Mouse (Mus musculus): Measurements from ENCODE around the gene Cpsf3.

Gene Cpsf3

DNA sequence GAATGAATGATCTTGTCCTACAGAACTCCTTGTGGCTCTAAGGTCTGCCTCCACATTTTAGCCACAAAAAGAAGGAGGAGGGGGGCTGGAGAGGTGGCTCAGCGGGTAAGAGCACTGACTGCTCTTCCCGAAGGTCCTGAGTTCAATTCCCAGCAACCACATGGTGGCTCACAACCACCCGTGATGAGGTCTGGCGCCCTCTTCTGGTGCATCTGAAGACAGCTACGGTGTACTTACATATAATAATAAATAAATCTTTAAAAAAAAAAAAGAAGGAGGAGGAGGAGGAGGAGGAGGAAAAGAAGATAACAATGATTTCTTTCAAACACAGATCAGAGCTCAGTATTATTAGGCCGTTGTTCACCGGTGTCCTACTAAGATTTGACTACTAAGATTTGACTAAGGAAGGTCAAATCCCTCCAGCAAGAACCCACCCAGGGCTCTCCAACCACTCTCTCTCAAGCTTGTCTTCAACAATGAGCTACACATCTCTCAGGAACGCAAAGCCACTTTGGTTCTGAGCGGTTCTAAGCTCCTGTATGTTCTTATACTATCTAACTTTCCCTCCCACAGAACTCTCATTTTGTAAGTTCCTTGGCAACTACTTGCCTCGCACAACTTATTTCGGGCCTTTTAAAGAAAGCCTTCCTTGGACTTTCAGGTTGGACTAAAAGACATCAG is at the start of gene Cpsf3:
Gene Cpsf3 (plus strand): TSS at position 631 of the 681 bp plus-strand sequence.
- DNase-seq (ENCODE audit: low spot score) = no peak

DNA sequence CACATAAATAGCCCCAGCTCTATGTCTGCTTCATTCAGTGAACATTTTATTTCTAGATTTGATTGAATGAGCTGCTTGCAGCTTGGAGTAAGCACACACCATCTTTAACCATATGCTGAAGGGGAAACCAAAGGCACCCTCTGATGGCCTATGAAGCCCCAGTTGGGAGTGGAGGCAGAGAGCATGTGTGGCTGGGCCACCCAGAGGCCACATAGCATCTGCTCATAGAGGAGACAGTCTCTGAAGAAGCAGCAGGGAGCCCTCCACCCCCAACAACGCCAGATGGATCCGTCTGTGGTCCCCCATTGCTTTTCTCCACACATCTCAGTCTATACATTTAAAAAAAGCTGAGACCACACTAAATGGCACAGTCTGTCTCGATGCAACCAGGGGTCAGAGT is 43.2 kb upstream of the Cpsf3 start:
- no peak for DNase-seq (ENCODE audit: low spot score)

DNA sequence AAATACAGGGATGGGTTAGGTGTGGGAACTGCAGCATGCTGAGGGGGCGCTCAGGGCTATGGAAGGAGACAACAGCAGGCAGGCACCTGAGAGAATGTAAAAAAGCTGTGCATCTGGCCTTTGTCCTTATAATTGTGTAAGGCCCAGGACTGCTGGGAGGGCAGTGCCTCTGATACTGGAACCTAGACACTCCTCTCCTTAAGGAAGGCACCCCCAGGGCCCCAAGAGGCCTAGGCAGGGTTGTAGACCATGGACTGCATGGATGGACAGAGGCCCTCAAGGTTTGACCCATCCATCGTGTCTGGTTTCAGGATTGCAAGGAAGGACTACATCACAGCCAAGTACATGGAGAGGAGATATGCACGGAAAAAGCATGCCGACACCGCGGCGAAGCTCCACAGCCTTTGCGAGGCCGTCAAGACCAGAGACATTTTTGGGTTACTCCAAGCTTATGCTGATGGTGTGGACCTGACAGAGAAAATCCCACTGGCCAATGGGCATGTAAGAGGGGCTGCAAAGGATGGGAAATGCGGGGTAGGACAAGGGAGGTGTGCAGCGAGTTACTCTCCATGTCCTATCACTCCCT is 40.7 kb upstream of the Cpsf3 start:
- DNase-seq (ENCODE audit: low spot score) = no peak

DNA sequence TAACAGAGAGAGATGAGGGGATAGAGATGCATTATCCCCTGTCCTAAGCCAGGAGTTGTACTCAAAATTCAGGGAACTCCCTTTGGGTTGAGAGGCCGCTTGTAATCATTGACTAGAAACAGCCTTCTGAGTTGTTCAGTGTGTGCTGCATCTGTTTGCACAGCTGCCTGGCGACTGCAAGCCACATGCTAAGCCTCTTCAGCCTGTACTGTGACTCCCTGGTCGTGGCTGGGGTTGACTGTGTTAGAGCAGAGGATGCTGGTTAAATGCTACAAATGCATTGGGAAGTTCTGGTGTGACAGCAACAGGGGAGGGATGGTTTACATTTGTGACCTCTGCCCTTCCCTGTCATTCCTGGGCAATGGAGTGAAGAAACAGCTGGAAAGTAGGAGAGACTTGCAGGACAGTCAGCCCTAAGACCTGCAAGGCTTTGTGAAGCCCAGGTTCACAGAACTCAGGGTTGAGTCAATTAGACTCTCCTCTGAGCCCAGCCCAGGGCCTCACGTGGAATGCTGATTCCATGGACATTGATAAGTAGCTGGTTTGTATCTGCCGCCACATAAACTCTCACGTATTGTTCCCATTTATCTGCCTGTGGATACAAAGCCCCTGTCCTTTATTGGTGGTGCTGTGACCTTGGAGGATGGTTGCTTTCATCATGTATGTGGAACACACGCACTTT is 37.3 kb upstream of the Cpsf3 start:
- peak; percentile 75 for DNase-seq (ENCODE audit: low spot score)

DNA sequence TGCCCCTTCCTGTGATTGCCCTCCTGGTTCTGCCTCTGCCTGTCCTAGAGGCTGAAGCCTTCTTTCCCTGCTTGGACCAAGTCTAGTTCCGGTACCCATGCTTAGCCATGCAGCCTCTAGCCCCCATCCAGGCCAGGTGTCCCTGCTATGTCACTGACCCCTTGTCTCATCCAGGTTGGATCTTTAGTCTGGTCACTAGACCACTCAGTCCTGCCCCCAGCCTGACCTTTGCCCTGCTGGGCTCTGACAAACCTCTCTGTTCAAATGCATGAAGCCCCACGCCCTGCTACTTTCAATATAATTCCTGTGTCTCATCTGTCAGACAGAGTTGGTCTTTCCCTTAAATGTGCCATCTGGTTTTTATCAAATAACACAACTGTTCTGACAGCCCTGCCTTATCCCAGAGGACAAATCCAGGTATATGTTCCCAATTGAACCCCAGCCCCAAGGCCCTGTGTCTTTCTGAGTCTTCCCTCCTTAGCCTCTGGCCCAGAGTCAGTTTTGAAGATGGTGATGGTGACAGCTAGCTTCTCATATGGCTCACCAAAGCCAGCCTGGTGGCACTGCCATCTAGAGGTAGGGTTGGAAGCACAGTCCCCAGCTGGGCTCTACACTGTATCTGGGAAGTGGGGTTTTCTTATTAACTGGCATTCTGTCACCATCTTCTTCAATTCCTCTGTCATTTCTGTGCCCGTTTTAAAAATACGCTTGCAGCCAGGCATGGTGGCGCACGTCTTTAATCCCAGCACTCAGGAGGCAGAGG is 24.5 kb upstream of the Cpsf3 start:
- peak; percentile 51 for DNase-seq (ENCODE audit: low spot score)

DNA sequence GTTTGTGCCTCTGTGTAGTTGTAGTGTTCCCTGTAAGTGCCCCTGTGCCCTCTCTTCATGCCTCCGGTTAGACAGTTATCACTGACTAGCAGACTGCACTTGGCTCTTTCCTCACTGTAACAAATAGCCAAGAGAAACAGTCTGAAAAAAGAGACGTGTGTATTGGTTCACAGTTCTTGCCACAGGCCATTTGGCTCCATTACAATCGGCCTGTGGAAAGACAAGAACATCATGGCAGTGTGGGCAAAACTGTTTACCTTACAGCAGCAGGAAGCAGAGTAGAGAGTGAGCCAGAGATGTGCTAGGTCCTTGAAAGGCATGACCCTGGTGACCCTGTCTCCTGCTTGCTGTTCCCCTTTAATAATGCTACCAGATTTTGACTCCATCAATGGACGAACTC is 23.7 kb upstream of the Cpsf3 start:
- DNase-seq (ENCODE audit: low spot score) = no peak

DNA sequence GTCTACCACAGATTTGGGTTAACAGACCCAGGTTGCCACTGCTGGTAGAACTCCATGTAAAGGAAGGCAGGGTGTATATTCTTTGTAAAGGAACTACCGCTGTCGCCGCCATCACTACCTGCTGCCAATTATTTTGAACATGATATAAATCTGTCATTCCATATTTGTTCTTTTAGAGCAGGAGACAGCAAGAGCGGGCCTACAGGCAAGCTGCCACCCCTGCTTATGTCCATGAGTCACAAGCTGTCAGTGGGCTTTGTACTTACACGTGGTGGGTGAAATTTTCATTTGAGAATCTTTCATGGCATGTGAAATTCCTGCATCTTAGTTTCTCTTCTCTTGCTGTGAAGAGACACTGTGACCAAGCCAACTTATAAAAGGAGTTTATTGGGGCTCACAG is 21.9 kb upstream of the Cpsf3 start:
- no peak for DNase-seq (ENCODE audit: low spot score)

DNA sequence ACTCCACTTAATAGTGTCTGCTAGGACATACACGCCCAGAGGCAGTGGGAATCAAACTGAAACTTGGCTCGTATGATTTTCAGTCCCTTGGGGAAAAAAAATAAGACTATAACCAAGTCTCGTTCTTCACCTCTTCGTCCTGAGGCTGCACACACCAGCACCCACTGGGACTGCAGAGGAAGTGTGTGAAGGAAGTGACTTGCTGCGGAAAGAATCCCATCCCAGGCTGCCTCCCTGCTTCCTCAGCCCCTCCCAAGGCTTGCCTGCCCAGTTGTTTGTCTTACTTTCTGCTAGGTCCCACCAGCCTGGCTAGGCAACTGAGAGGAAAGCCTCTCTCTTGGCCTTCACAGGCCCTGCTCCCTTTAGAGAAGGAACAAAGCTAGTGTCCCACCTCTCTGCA is 20.9 kb upstream of the Cpsf3 start:
- DNase-seq (ENCODE audit: low spot score) = peak; percentile 25

DNA sequence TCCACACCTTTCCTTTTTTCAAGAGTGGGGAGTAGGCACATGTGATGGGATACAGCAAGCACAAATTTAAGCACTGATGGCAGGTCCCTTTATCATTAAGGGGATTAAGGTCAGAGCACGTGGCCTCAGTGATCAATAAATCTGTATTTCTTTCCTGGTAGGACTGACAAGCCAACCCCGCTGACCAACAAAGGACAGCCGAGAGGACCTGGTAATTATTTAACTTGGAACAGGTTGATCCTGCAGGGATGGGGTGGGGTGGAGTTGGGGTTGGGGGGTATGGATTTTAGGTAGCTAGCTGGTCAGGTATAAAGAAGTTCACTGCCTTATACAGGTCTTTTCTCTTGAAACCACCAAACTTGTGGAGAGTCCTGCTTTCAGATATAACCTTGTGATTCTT is 20.2 kb upstream of the Cpsf3 start:
- DNase-seq (ENCODE audit: low spot score) = no peak

DNA sequence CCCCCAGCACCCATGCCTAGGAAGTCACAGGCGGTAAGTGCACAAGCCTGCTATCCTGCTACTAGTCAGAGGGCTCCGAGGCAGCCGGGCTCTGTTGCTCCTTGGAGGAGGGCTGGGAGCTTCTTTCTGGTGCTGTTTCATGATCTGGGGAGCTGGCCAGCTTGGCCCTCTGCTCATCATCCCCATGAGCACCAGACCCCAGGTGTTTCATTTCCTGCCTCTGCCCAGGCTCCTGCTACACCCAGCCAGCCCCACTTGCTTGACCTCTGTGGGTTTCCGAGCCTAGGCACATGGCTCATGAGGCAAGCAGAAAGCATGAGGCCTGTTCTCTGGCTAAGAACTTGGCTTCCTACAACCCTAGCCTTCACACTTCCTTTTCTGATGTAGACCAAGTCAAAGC is 19.7 kb upstream of the Cpsf3 start:
- DNase-seq (ENCODE audit: low spot score) = no peak

DNA sequence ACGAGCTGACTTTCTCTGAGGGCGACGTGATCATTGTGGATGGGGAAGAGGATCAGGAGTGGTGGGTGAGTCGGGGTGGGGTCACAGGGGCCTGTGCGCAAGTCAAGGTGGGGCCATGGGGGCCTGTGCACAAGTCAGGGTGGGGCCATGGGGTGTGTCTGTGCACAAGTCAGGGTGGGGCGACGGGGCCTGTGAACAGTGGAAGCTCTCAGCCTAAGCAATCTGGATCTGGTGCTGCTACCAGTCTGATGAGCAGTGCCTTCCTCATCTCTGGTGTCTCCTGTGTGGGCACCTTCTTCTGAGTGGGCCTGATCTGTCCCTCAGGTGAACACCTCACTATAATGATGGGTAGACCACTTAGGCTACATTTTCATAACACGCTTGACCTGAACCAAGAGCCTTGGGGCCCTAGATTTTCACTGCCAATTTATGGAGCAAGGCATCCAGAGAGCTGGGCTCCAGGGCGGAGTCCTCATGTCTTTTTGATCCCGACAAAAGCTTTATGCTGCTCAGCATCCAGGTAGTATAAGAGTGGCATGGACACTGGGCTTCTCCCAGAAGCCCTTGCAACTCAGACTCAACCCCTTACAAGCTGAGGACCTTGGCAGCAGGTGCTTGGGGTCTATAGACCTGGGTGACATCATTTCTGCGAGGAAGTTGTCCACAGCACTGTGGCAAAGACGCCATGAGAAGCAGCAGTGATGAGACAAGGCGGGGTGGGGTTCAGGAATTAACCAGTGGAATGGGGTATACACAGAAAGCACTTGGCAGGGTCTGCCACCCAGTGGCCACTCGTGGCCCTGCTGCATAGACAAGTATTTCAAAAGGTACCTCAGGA is 19.0 kb upstream of the Cpsf3 start:
- no peak for DNase-seq (ENCODE audit: low spot score)

DNA sequence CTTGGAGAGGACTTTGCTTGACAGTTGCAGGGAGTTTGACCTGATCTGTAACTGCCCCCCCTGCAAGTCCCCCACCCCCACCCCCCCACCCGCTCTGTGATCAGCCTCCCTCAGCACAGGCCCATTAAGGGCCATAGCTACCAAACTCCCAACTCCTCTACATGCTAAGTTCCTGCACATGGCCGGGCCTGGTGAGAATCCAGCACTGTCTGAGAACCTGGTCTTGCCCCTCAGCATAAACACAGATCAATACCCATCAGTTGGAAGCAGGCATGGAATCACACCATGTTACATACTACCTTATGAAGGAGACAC is 18.4 kb upstream of the Cpsf3 start:
- DNase-seq (ENCODE audit: low spot score) = no peak

DNA sequence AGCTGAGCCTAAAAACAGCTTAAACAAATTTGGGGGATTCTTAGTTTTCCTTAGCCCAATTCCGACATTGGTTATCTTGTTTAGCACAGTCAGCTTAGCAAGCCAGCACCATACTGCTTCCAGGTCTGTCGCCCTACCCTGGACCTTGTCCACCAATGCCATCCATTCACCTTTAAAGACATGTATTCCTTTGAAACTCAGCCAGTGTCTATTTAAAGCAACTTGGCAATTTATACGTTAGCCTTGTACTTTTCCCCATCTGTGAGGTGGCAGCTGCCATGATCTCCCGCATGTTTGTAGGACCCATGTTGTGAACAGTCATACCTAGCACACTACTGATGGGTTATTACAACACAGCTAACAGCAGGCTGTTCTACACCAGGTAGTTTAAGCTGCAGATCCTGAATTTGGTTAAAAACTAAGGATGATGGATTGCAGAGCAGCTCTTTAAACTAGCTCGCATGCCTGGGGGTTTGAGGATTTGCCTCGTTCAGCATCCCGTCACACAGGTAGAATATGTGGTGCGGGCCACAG is 17.0 kb upstream of the Cpsf3 start:
- no peak for DNase-seq (ENCODE audit: low spot score)

DNA sequence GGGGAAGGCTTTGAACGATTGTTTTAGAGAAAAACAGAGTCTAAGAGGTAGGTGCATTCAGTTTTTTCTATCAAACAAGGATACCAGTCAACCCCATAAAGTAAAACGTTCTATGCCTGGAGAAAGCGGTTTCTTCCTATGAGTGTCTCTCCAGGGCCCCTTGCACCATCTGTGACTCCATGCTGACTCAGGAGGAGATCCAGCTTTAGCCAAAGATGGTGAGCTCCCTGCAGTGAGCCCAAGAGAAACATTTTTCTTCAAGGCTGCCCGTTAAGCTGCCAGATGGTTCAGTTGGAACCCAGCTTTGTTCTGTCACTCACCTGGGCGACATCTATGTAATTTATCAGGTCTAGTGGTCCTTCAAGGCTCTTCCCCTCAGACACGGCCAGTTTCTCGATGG is 10.7 kb upstream of the Cpsf3 start:
- no peak for DNase-seq (ENCODE audit: low spot score)

DNA sequence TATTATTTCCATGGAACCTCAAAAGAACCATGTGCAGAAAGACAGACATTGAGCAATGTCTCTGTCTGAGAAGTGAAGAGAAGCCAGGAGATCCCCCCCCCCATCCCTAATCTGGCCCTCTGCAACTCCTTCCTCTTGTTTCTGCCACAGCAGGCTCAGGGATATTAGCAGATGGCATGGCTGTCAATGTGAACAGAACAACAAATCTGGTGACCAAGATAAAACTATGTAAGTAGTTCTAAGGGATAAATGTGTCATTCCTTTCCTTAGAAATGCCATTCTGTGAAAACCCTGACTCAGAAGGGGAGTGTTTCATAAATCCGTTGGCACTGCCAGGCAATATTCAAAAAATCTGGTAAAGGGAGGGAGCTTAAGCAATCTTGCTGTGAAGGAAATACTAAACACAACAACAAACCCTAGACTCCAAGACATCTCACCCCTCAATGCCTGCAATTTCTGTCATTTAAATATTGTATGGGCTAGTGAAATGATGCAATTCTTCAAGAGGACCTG is 7.8 kb upstream of the Cpsf3 start:
- no peak for DNase-seq (ENCODE audit: low spot score)

DNA sequence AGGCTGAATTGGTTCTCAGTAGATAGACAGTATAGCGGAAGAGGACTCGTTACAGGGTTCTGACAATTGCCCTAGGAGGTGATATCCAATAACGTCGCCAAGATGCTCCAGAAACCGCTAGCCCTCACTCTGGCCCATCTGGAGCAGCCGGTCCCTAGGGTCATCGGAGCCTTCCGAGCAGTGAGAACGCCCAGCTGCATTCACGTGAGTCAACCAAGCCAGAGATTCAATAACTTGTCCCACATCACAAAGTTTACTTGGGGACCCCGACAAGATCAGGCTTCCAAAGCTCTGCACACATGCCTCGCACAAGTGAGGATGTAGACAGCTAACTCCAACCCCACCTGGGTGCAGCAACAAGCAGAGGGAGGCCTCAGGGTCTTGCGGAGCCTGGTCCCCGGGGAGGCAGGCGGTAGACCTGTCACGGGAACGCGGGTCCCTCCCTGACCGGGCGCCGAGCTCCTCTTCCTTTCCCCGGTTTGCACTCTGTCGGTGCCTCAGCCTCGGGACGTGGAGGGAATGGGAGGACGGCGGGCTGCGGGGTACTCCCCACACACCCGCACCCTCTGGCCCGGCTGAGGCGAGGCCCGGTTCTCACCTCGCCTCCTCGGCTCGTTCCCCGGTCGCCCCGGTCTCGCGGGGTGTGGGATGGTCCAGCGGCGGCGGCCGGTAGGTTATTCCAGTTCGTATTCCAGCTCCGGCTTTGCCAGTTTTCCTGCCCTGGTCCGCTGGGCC is 484 bp downstream of the Cpsf3 start:
- no peak for DNase-seq (ENCODE audit: low spot score)

DNA sequence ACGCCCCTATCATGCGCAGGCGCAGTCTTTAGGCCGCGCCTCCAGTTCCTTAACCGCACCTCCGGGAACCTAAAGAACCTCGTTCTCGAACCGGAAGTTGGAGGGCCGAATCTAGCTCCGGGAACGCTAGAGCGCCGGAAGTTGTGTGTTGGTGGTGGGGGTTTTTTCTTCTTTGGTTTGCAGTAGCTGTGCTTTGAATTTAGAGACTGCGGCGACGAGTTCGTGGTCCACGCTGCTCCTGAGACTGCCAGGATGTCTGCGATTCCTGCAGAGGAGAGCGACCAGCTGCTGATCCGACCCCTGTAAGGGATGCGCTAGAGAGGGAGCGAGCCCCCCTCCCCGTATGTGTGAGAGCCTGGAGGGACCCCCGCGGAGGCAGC is 1.0 kb downstream of the Cpsf3 start, which contains the start of gene Itgb1bp1:
Gene Itgb1bp1 (minus strand): TSS at position 42 of the 380 bp plus-strand sequence.
- peak; percentile 96 for DNase-seq (ENCODE audit: low spot score)

DNA sequence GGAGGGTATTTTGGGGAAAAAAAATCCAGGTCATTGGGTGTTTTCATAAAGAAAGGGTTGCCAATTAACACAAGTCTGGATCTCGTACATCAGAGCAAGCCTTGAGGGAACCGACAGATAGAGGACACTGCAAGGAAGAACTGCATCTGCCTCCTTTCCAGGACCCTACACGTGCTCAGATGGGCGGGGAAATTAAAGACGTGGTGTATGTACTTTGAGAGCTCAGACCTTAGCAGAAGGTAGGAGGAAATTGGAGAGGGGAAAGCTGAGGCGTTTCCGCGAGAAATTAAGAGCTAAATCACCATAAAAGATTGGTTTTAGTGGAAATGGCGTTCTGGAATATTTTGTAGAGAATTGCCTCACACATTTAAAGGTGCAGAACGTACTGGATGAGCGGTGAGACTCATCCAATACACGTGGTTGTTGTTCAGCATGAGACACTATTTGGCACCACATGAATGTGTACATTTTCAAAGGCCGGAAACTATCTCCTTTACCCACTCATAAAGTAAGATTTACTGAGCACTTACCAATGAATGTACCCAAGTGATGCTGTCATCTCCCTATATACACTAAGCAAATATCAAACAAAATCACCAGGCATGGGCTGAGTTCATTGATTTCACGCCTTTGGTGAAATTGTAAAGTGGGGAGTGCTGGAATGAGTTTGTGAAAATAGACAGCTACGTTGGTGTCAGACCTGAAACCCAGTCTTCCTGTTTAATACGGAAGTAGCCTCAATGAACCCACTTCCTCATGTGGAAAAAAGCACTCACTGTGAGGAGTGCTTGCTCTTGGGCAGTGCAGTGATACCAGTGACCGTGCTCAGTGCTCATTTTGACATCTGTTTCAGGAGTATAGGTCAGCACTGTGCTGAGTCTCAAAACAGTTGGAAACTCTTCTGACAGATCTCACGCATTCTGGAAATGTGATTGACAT is 1.8 kb downstream of the Cpsf3 start:
- DNase-seq (ENCODE audit: low spot score) = no peak

DNA sequence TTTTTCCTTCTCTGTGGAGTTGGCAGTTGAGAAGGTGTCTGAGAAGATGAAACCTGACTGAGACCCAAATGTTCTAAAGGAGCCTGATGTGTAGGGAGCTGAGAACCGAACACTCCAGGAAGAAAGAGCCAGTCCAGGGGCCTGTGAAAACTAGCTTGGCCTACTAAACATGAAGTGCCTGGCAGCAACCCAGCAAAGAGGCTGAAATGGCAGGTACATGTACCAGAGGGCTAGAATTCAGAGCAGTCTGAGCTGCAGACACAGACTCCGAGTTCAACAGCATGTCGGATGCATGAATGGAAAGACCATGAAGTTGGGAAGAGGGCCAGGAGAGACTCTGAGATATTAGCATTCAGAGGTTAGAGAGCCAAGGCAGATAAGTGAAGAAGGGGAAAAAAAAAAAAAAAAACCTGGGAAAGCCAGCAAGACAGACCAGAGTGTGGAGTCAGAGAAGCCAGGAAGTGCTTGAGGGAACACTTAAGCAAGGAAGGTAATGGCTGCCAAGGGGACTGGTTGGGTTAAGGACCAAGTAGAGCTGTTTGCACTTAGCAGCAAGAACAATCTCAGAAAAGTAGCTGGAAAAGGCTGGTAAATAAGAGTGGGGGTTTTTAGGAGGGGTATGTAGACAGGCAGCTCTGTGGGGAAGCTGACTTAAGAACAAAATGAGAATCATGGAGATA is 3.7 kb downstream of the Cpsf3 start:
- no peak for DNase-seq (ENCODE audit: low spot score)
